Mouse (Mus musculus) liver, embryonic 14.5 days (tissue): ENCODE results near the gene Rab29. TPM values are rescaled to one million over a fixed set of nuclear protein-coding genes. Genes with fewer than 3 reads are reported as not detected.
A peak's percentile ranks its signal among the peaks of the same experiment; 100 is the strongest.
"Not testable (repeated sequence)": the region's sequence is repeated elsewhere in the genome, so short reads cannot be mapped to it uniquely, and the experiment has no call there.

Experiments
- ATAC-seq: fragments of 200-750 bp; cut with Nextera tagmentation; 2 replicates; pipeline ENCODE4 v1.8.0; 2017; ENCODE audit warnings: moderate number of reproducible peaks, mild to moderate bottlenecking, moderate library complexity; ENCODE audit not compliant: insufficient read depth
- DNase-seq, 3 experiments: peaks; one replicate each; pipeline ENCODE4 v3.0.0-alpha.2; 2012 to 2013; ENCODE audit warnings: low read depth in 3 of 3, low spot score in 3 of 3
- H3K27ac ChIP-seq: fragments of 300-500 bp; sonication (generic); 2 replicates; pipeline ENCODE4 v1.5.1; 2014; ENCODE audit warnings: moderate library complexity, mild to moderate bottlenecking, control low read depth, inconsistent platforms
- H3K27me3 ChIP-seq: fragments of 300-500 bp; sonication (generic); 2 replicates; pipeline ENCODE4 v1.6.1; 2014; ENCODE audit warnings: mild to moderate bottlenecking, low read length, moderate library complexity; ENCODE audit not compliant: control insufficient read depth, insufficient read depth
- H3K36me3 ChIP-seq: fragments of 300-500 bp; sonication (generic); replicated peaks from 2 replicates; pipeline ENCODE4 v1.6.1; 2014; ENCODE audit warnings: low read depth; ENCODE audit not compliant: control insufficient read depth, insufficient read depth
- H3K4me1 ChIP-seq, 2 experiments: fragments of 200-500 bp in 1 of 2; fragments of 300-500 bp in 1 of 2; sonication (generic) in 1 of 2; replicated peaks; 2 replicates each; pipeline ENCODE4 v1.6.1; 2012 to 2014; ENCODE audit warnings: antibody characterized with exemption in 1 of 2, inconsistent platforms in 1 of 2, low read length in 1 of 2; ENCODE audit not compliant: control insufficient read depth in 2 of 2, insufficient read depth in 2 of 2
- H3K4me2 ChIP-seq: fragments of 300-500 bp; sonication (generic); 2 replicates; pipeline ENCODE4 v1.6.1; 2014; ENCODE audit warnings: low read depth, mild to moderate bottlenecking, control low read depth, moderate library complexity
- H3K4me3 ChIP-seq, 2 experiments: fragments of 200-500 bp in 1 of 2; fragments of 300-500 bp in 1 of 2; sonication (generic) in 1 of 2; 2 replicates each; pipeline ENCODE4 v1.5.1; 2012 to 2014; ENCODE audit warnings: low read depth in 2 of 2, low read length in 2 of 2, mild to moderate bottlenecking in 2 of 2, control low read depth in 1 of 2, inconsistent platforms in 1 of 2, moderate library complexity in 1 of 2; ENCODE audit not compliant: insufficient read depth in 1 of 2
- H3K9ac ChIP-seq: fragments of 300-500 bp; sonication (generic); replicated peaks from 2 replicates; pipeline ENCODE4 v1.6.1; 2014; ENCODE audit warnings: mild to moderate bottlenecking, control low read depth, moderate library complexity
- H3K9me3 ChIP-seq: fragments of 300-500 bp; sonication (generic); 2 replicates; pipeline ENCODE4 v1.6.1; 2016; ENCODE audit warnings: low read length, mixed read lengths; ENCODE audit not compliant: control insufficient read depth
- CTCF ChIP-seq: IDR thresholded peaks from 2 replicates; pipeline ENCODE4 v1.5.1; 2016; ENCODE audit warnings: antibody characterized with exemption, low read depth, control low read depth
- EP300 ChIP-seq: IDR thresholded peaks from 2 replicates; pipeline ENCODE4 v1.6.1; 2016; ENCODE audit warnings: antibody characterized with exemption, low read depth
- WGBS: fragments of 180-500 bp; shearing (Covaris S2); extraction: QIAGEN DNeasy Blood & Tissue Kit; methylation state at CpG from one replicate; pipeline ENCODE4 v1.1.7; 2014; ENCODE audit not compliant: insufficient replicate concordance; 5-methylcytosine and 5-hydroxymethylcytosine counted together
- polyA plus RNA-seq, 2 experiments: library from polyadenylated mRNA; depleted of rRNA in 1 of 2; stranded (reverse) in 1 of 2; unstranded in 1 of 2; fragments of >200 nt; fragmentation: Nextera tagmentation in 1 of 2; extraction: Ambion mirVana in 1 of 2; gene quantifications; 2 replicates each; pipeline versions ENCODE4 v1.2.1 to v1.2.3; 2012 to 2014

The Rab29 gene
- polyA plus RNA-seq (2012; rRNA removed), result 7.3 and 8.3 TPM in 2 replicates
- polyA plus RNA-seq (2014; fragmentation: Nextera tagmentation; extraction: Ambion mirVana), result 10.7 and 11.7 TPM in 2 replicates

- Histone ChIP-seq H3K9ac (peak within 1 kb of the TSS; percentile 76), H3K9me3 (no peaks in the 10 kb centered on the region), H3K4me1 (peaks cover 0 to 5% of the 10 kb centered on the region in 2 experiments; a peak in 3 of 4 replicates), H3K27me3 (no peaks in the 10 kb centered on the region), H3K4me2 (peak within 1 kb of the TSS; percentile 88), H3K4me3 (peak within 1 kb of the TSS; percentile 70 to 79), H3K36me3 (no peaks in the 10 kb centered on the region), H3K27ac (no peak within 1 kb of the TSS)
- peak; percentile 77 to 85 (median 81) for DNase-seq
- WGBS, result 1% methylated on average over 46 of the region's 46 CpGs
- TF ChIP-seq EP300, result no peak
- peak; percentile 92 for TF ChIP-seq CTCF
- ATAC-seq, result peak; percentile 93
These were observed at the start of gene Rab29 for GRCm38 (mm10) chr1:131867093-131867945. Rab29 (plus strand) TSS chr1:131867224.

GRCm38 (mm10) chr1:131820353-131820752 lies 46.7 kb upstream of the Rab29 start:
- not testable (repeated sequence) for H3K4me2 ChIP-seq, H3K4me1 ChIP-seq, DNase-seq, H3K36me3 ChIP-seq, ATAC-seq, H3K4me3 ChIP-seq, H3K27me3 ChIP-seq, H3K9ac ChIP-seq, H3K9me3 ChIP-seq, H3K27ac ChIP-seq
- WGBS, result 68% methylated on average over 8 of the region's 9 CpGs

- TF ChIP-seq CTCF (no peak), EP300 (no peak)
- Histone ChIP-seq H3K27ac (no peak overlapping the region), H3K4me3 (no peak overlapping the region), H3K36me3 (no peaks in the 10 kb centered on the region), H3K4me2 (no peak overlapping the region), H3K4me1 (no peaks in the 10 kb centered on the region), H3K9ac (no peak overlapping the region), H3K27me3 (no peaks in the 10 kb centered on the region), H3K9me3 (no peaks in the 10 kb centered on the region)
- DNase-seq (no peak), ATAC-seq (no peak)
- 69% methylated on average over 10 of the region's 10 CpGs for WGBS
These were observed 46.1 kb upstream of the Rab29 start for GRCm38 (mm10) chr1:131820887-131821328.

GRCm38 (mm10) chr1:131822292-131822691 lies 44.7 kb upstream of the Rab29 start:
- H3K27me3 ChIP-seq, result no peaks in the 10 kb centered on the region
- no peak overlapping the region for H3K9ac ChIP-seq
- H3K4me3 ChIP-seq, result no peak overlapping the region
- 63% methylated on average over 8 of the region's 8 CpGs for WGBS
- DNase-seq (no peak), ATAC-seq (no peak)
- H3K9me3 ChIP-seq, result no peaks in the 10 kb centered on the region
- TF ChIP-seq EP300, result no peak
- no peak for TF ChIP-seq CTCF
- H3K27ac ChIP-seq, result no peak overlapping the region
- H3K4me2 ChIP-seq, result no peak overlapping the region
- H3K36me3 ChIP-seq, result no peaks in the 10 kb centered on the region
- H3K4me1 ChIP-seq, result peaks cover 0 to 4% of the 10 kb centered on the region in 2 experiments; a peak in 1 of 4 replicates

- no peak for TF ChIP-seq CTCF
- no peak for TF ChIP-seq EP300
- no peak for DNase-seq
These were observed 44.0 kb upstream of the Rab29 start for GRCm38 (mm10) chr1:131822856-131823492.

More at GRCm38 (mm10) chr1:131822856-131823492, 44.0 kb upstream of the Rab29 start:
- Histone ChIP-seq H3K27ac (no peak overlapping the region), H3K4me2 (no peak overlapping the region), H3K36me3 (no peaks in the 10 kb centered on the region), H3K9ac (no peak overlapping the region), H3K4me1 (peaks cover 0 to 6% of the 10 kb centered on the region in 2 experiments; a peak in 1 of 4 replicates), H3K27me3 (no peaks in the 10 kb centered on the region), H3K9me3 (no peaks in the 10 kb centered on the region), H3K4me3 (no peak overlapping the region)
- ATAC-seq, result no peak
- 58% methylated on average over 1 of the region's 1 CpGs for WGBS
